Mouse (Mus musculus): ENCODE data around the gene Slc35f4.

Slc35f4 gene

GRCm38 (mm10) chr14:49525931-49526291, at the start of gene Slc35f4:
Gene Slc35f4 (minus strand): TSS chr14:49526046.
- no peak for DNase-seq (ENCODE audit: low spot score in 2 of 2)

DNA sequence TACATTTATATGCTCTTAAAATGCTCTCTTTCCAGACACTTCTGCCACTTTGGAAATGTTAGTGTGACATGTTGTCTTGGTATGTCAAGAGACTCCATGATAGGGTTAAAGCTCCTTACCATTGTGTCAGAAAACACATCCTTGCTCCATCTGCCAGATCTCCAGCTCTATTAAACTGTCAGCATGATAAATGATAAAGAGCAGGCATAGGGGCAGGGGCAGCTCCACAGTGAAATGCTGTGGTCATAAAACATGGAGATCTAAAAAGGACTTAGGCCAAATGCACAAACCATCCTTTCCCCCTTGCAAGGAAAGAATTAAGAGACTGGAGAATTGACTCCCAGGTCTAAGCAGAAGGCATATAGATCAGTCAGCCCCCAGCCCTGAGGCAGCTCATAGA, 42.5 kb upstream of the Slc35f4 start:
- DNase-seq (ENCODE audit: low spot score in 2 of 2), result no peak

DNA sequence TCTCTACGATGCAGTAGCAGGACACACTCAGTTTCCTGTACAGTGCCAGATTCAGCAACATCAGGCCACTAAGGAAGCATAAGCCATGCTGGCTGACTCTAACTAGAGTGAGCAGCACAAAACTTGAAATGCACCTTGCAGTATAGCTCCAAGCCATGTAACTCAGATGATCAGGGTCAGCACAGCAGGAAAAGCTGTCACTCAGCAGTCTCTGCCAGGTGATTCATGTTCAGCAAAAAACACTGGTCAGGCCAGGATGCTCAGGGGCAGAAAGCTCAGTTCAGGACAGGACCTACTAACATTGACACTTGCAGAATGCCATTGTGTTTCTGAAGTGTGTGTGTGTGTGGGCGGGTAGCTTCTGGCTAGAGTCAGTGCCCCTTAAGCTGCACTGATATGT, 34.9 kb upstream of the Slc35f4 start:
- DNase-seq (ENCODE audit: low spot score in 2 of 2), result no peak

DNA sequence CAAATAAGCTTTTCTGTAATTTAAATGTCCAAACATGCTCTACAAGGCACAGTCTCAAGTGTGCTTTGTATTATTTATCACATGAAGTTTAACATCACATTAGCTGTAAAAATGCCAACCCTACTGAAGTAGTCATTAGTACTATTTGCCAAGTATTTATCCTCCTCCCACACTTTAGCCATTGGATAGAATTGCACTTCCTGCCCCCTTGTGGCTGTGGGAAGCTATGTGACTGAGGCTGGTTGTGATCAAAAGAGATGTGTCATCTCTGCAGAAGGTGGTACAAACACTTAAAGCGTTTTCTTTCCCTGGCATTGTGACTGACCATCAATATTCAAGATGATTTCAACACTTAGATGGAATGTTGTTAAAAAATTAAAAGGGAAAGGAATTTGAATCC, 14.3 kb upstream of the Slc35f4 start:
- DNase-seq (ENCODE audit: low spot score in 2 of 2), result no peak

DNA sequence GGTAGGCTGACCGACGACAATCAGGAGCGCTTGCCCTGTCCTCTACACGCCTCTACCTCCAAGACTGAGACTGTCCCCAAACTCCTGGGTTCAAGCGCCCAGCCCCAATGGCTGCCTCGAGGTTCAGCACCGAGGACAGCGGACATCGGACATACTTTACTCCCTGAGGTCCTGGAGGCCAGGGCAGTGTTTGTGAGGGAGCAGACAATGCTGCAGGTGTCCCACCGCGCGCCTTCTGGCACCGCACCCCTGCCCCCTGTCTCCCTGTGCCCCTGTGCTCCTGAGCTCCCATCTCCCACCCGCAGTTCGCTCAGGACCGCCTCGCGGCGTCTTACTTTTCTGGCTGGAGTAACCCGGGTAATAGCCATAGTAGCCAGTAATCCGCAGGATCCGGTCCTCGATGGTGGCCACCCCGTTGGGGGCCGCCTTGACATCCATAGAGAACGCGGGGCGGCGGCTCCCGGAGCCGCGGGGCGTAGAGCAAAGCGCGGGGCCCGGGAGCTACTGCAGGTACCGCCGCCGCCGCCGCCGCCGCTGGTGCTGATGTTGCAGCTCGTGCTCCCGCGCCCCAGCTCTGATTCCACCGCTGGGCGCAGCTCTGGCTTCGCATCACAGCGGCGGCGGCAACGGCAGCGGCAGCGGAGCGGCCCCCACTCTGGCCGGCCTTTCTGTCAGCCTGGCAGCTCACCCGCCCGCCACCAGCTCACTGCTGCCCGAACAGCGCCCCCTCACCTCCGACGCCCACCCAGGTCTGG, 493 bp downstream of the Slc35f4 start:
- peak; percentile 31 to 43 for DNase-seq (ENCODE audit: low spot score in 2 of 2)

- peak; percentile 7 to 17 for DNase-seq (ENCODE audit: low spot score in 2 of 2)
Measured at GRCm38 (mm10) chr14:49524665-49525064, 1.2 kb downstream of the Slc35f4 start.

DNA sequence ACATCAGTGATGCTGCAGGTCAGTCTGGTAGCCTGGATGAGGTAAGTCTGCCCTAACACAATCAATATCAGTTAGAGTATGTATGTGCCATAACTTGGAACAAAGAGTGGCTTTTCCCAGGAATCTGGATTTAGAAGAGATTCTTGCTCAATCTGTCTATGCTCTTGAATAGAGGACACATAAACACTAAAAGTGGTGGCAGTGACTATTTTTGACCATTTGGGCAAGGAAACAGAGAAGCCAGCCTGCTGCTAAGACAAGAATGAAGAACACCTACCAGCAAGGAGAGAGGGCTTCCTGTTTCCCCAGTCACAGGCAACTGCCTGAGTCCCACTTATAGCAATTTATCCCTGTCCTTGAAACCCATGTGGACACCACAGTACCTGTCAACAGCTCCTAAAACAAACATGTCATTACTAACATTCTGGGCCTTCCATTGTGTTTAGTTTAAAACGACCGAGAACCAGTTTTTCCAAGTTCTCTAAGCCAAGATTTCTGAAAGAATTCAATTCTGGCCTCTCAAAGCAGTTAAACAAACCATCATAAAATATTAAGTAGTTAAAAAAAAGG, 10.7 kb downstream of the Slc35f4 start:
- DNase-seq (ENCODE audit: low spot score in 2 of 2), result no peak

DNA sequence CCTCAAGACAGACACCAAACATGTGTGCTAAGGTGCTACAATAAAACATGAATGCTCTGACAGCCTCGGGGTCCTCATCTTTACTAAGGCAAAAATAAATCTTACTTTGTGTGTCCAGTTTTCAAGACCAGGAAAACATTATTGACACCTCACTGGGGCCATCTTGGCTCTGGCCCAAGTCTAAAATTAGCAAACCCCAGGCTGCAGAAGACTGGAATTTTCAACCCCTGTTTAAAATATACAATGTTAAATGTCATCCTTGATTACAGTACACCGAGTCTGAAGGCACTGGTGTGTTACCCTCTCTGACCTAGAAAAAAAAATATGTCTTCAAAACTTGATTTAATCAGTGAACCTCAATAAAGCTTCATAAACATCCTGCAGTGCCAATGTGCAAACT, 11.7 kb downstream of the Slc35f4 start:
- DNase-seq (ENCODE audit: low spot score in 2 of 2), result no peak

DNA sequence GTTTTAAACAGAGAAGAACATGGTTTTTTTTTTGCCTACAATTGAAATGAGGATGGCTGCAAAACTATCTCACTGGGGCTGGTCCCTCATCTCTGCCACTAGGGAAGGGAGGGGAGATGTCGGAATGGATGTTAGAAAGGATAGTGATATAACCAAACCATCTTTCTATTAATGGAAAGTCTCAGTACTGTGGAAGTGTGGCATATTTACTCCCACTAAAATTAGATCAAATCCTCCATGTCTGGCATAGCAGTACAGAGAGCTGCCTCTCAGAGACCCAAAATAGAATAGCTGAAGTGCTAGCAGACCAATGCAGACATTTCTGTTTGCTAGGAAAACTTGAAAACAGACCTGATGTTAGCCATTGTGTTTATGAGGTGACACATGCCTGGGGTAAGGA, 30.7 kb downstream of the Slc35f4 start:
- DNase-seq (ENCODE audit: low spot score in 2 of 2), result no peak

GRCm38 (mm10) chr14:49493793-49494192, 32.1 kb downstream of the Slc35f4 start:
- no peak for DNase-seq (ENCODE audit: low spot score in 2 of 2)

DNA sequence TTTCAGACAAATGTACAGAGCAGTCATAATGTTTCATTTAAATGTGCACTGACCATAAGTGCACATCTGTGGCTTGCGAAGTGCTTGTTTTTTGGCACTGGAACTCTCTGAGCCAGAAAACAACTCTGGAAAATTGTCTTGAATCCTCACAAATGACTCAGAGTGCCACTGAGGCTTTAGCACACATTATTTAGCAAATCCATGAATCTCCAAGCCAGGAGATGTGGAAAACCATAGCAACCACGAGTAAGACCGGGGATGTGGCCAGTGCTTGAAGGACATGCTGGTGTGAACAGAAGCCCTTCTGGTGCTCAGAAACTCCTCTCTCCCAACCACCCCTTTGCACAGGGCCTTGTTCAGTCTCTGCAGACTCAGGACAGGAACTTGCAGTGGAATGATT, 33.3 kb downstream of the Slc35f4 start:
- DNase-seq (ENCODE audit: low spot score in 2 of 2), result no peak

GRCm38 (mm10) chr14:49476602-49477001, 49.2 kb downstream of the Slc35f4 start:
- DNase-seq (ENCODE audit: low spot score in 2 of 2), result no peak

- DNase-seq (ENCODE audit: low spot score in 2 of 2), result no peak
Measured at GRCm38 (mm10) chr14:49461761-49462160, 64.1 kb downstream of the Slc35f4 start.

DNA sequence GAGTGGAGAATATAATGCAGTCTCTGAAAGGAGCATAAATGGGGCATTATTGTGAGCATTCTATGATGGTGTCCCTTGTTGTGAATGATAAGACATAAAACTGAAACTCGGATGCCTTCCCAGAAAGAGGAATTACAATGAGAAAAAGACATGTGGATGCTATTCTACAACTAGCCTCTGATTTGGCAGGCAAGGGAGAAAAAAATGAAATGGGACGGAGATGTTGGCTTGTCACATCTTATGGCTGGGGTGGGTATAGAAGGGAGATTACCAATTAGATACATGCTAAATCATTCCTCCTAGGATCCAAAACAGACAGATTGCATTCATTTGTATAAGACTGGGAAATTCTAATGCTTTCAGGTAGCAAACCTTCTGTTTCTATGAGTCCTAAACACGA, 65.0 kb downstream of the Slc35f4 start:
- DNase-seq (ENCODE audit: low spot score in 2 of 2), result no peak

- DNase-seq (ENCODE audit: low spot score in 2 of 2), result no peak
Measured at GRCm38 (mm10) chr14:49454283-49454914, 71.4 kb downstream of the Slc35f4 start.

DNA sequence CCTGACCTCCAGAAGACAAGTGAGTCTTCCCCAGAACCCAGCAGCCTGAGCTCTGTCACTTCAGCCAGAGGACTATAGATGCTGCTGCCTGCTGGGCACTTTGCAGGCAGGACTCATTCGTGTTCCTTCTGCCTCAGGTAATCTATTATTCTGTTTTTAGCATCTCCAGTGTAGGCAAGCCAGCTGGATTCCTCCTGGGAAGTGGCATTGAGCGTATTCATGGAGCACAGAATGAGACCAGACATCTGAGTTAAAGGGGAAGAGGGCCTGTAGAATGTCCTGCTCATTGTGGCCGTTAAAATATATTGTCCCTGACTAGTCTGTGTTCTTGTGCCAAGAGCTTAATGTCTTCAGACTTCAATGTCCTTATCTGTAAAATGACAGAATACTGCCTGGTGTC, 72.1 kb downstream of the Slc35f4 start:
- no peak for DNase-seq (ENCODE audit: low spot score in 2 of 2)

DNA sequence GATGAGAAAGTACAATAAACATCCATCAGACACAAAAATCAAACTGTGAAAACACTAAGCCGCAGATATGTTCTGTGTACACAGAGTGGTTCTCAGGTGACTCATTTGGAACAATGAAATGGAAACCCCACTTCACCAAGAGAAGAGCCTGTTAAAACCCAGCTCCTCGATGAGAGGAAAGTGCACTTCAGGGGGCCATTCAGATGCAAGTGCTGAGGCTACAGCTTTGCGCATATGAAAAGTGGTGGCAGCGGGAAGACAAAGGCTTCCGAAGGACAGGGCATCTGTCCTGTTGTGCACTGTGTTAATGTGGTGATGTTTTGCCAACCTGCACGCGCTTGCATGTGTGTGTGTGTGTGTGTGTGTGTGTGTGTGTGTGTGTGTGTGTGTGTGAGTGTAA, 78.2 kb downstream of the Slc35f4 start:
- no peak for DNase-seq (ENCODE audit: low spot score in 2 of 2)

DNA sequence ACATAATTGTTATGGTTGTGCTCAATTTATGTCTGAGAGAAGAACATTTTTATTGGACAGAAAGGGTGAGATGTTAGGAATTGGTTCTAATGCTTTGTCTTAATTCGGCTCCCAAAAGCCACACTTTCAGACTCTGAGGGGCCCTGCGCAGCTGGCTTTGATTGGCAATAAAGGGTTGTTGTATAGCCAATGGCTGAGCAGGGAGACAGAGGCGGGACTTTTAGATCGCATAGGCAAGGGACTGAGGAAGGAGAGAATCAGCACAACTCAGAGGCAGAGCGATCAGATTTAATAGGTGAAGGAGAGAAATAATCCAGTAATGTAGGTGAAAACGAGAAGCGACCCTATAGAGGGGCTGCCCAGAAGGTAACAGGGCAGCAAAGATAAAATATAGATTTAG, 79.4 kb downstream of the Slc35f4 start:
- DNase-seq (ENCODE audit: low spot score in 2 of 2), result no peak

DNA sequence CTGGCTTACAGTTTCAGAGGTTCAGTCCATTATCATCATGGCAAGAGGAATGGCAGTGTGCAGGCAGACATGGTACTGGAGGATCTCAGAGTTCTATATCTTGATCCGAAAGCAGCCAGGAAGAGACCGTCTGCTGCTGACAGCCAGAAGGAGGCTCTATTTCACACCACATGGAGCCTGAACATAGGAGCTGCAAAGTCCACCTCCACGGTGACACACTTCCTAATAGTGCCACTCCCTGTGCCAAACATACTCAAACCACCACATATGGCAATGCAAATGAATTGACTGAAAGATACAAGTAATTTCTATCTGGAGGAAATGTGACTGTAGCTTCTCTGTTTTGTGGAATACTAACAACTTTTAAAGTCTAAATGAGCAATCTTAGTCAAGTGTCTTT, 89.0 kb downstream of the Slc35f4 start:
- no peak for DNase-seq (ENCODE audit: low spot score in 2 of 2)

- no peak for DNase-seq (ENCODE audit: low spot score in 2 of 2)
Measured at GRCm38 (mm10) chr14:49431821-49432220, 94.0 kb downstream of the Slc35f4 start.

GRCm38 (mm10) chr14:49392482-49392881, 133.4 kb downstream of the Slc35f4 start:
- no peak for DNase-seq (ENCODE audit: low spot score in 2 of 2)

- DNase-seq (ENCODE audit: low spot score in 2 of 2), result no peak
Measured at GRCm38 (mm10) chr14:49362161-49362560, 163.7 kb downstream of the Slc35f4 start.

- no peak for DNase-seq (ENCODE audit: low spot score in 2 of 2)
Measured at GRCm38 (mm10) chr14:49355561-49355960, 170.3 kb downstream of the Slc35f4 start.

All from frontal cortex, postnatal 25 days (tissue).